Mouse (Mus musculus): ENCODE measurements around the gene Mucl1.
"Not testable (repeated sequence)": the region's sequence is repeated elsewhere in the genome, so short reads cannot be mapped to it uniquely, and the experiment has no call there.

Gene Mucl1

DNA sequence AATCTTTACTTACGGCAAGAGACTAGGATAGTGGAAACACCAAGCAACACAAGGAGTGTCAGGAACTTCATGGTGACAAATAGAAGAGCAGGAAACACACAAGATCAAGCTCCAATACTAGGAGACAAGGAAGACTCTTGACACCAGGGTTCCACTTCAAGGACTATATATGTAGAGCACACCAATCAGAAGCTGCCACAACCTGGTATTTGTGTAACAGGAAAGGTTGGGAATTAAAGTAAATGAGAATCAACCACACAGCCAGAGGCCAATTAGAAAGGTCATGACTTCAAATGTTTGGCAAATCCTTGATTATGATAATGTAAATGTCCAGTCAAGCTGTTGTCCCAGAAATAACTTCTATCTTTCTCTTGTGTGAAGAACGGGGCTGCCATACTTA lies at the start of gene Mucl1:
Gene Mucl1, minus strand, starts transcription at position 101 of the 400 bp plus-strand sequence.
- DNase-seq (ENCODE audit: extremely low spot score, low spot score) = no peak

- DNase-seq (ENCODE audit: extremely low spot score, low spot score) = peak; percentile 60
These were observed 11.6 kb upstream of the Mucl1 start for GRCm38 (mm10) chr15:103766836-103767235.

GRCm38 (mm10) chr15:103716861-103717260 lies 38.4 kb downstream of the Mucl1 start:
- not testable (repeated sequence) for DNase-seq (ENCODE audit: extremely low spot score, low spot score)
